Mouse (Mus musculus) forebrain, postnatal 0 days (tissue): ENCODE data around the gene Dynll1. TPM values are rescaled to one million over a fixed set of nuclear protein-coding genes. Genes with fewer than 3 reads are reported as not detected.

Experiments used
- ATAC-seq: fragments of 200-750 bp; cut with Nextera tagmentation; 2 replicates; pipeline ENCODE4 v1.8.0; 2017; ENCODE audit warnings: mild to moderate bottlenecking, moderate library complexity
- DNase-seq: peaks from one replicate; pipeline ENCODE4 v3.0.0-alpha.2; 2015
- H3K27ac ChIP-seq: fragments of 300-500 bp; sonication (generic); 2 replicates; pipeline ENCODE4 v1.5.1; 2014; ENCODE audit warnings: low read depth, mild to moderate bottlenecking, antibody characterized with exemption, low read length, moderate library complexity, mixed read lengths
- H3K27me3 ChIP-seq: fragments of 300-500 bp; sonication (generic); 2 replicates; pipeline ENCODE4 v1.6.1; 2014; ENCODE audit warnings: mild to moderate bottlenecking, low read length, mixed read lengths; ENCODE audit not compliant: insufficient read depth
- H3K36me3 ChIP-seq: fragments of 300-500 bp; sonication (generic); 2 replicates; pipeline ENCODE4 v1.6.1; 2014; ENCODE audit warnings: mild to moderate bottlenecking, moderate library complexity; ENCODE audit not compliant: insufficient read depth
- H3K4me1 ChIP-seq: fragments of 300-500 bp; sonication (generic); 2 replicates; pipeline ENCODE4 v1.6.1; 2014; ENCODE audit warnings: antibody characterized with exemption; ENCODE audit not compliant: insufficient read depth
- H3K4me2 ChIP-seq: fragments of 300-500 bp; sonication (generic); 2 replicates; pipeline ENCODE4 v1.6.1; 2014; ENCODE audit warnings: low read depth, mild to moderate bottlenecking, moderate library complexity
- H3K4me3 ChIP-seq: fragments of 300-500 bp; sonication (generic); 2 replicates; pipeline ENCODE4 v1.5.1; 2014; ENCODE audit warnings: low read depth, low read length, mixed read lengths
- H3K9ac ChIP-seq: fragments of 300-500 bp; sonication (generic); 2 replicates; pipeline ENCODE4 v1.6.1; 2014; ENCODE audit warnings: mild to moderate bottlenecking
- H3K9me3 ChIP-seq: fragments of 300-500 bp; sonication (generic); 2 replicates; pipeline ENCODE4 v1.6.1; 2016; ENCODE audit warnings: low read length
- CTCF ChIP-seq: sonication (generic); IDR thresholded peaks from 2 replicates; pipeline ENCODE4 v1.5.1; 2016; ENCODE audit warnings: antibody characterized with exemption, control low read depth, low read depth
- WGBS: fragments of 180-500 bp; shearing (Covaris S2); extraction: QIAGEN DNeasy Blood & Tissue Kit; methylation state at CpG from one replicate; pipeline ENCODE4 v1.1.7; 2014; 5-methylcytosine and 5-hydroxymethylcytosine counted together
- polyA plus RNA-seq: library from polyadenylated mRNA; unstranded; fragments of >200 nt; fragmentation: Nextera tagmentation; extraction: Ambion mirVana; gene quantifications from 2 replicates; pipeline ENCODE4 v1.2.1, GENCODE M21; 2015
- total RNA-seq: library from RNA; depleted of rRNA; stranded (reverse); fragments of >200 nt; gene quantifications from 2 replicates; pipeline ENCODE4 v1.2.3, GENCODE M21; 2014

Dynll1 gene
- total and polyA plus RNA-seq, 2 experiments from 2014 or later: 259 to 1,192 TPM

GRCm38 (mm10) chr5:115340577-115341313 is 39.9 kb upstream of the Dynll1 start, which contains the start of the genes Gatc and Triap1:
Gatc (minus strand) TSS chr5:115341178.
Triap1 (plus strand) TSS chr5:115341225.
- Histone ChIP-seq H3K36me3 (peaks cover 39% of the 10 kb centered on the region), H3K9me3 (no peaks in the 10 kb centered on the region), H3K27me3 (no peaks in the 10 kb centered on the region), H3K9ac (peak within 1 kb of the TSS; percentile 87), H3K27ac (peak within 1 kb of the TSS; percentile 62), H3K4me2 (peak within 1 kb of the TSS; percentile 70), H3K4me1 (peaks cover 13% of the 10 kb centered on the region), H3K4me3 (peak within 1 kb of the TSS; percentile 60)
- peak; percentile 95 for DNase-seq
- no peak for TF ChIP-seq CTCF
- 3% methylated on average over 62 of the region's 62 CpGs for WGBS
- peak; percentile 96 for ATAC-seq

- no peak overlapping the region for H3K9ac ChIP-seq
- peaks cover 39% of the 10 kb centered on the region for H3K36me3 ChIP-seq
- peak overlapping the region; percentile 60 for H3K4me3 ChIP-seq
- ATAC-seq (no peak), DNase-seq (no peak)
- 31% methylated on average over 7 of the region's 7 CpGs for WGBS
- H3K9me3 ChIP-seq: no peaks in the 10 kb centered on the region
- H3K27me3 ChIP-seq: no peaks in the 10 kb centered on the region
- peaks cover 13% of the 10 kb centered on the region for H3K4me1 ChIP-seq
- H3K27ac ChIP-seq: no peak overlapping the region
- no peak for TF ChIP-seq CTCF
- H3K4me2 ChIP-seq: peak overlapping the region; percentile 70
These were observed 39.2 kb upstream of the Dynll1 start for GRCm38 (mm10) chr5:115340007-115340406.

- TF ChIP-seq CTCF: no peak
- ATAC-seq: no peak
- Histone ChIP-seq H3K27ac (no peak overlapping the region), H3K4me2 (no peak overlapping the region), H3K9ac (no peak overlapping the region), H3K4me3 (no peak overlapping the region), H3K9me3 (no peaks in the 10 kb centered on the region), H3K36me3 (peaks cover 59% of the 10 kb centered on the region), H3K27me3 (no peaks in the 10 kb centered on the region), H3K4me1 (peaks cover 5% of the 10 kb centered on the region; the same call in 1 of the 2 replicates)
- DNase-seq: no peak
- WGBS: 76% methylated on average over 3 of the region's 3 CpGs
These were observed 32.8 kb upstream of the Dynll1 start for GRCm38 (mm10) chr5:115333626-115334025.

- H3K9me3 ChIP-seq: no peaks in the 10 kb centered on the region
- DNase-seq: no peak
- WGBS: 79% methylated on average over 9 of the region's 9 CpGs
- no peak for TF ChIP-seq CTCF
- no peak overlapping the region for H3K4me3 ChIP-seq
- no peak for ATAC-seq
- no peak overlapping the region for H3K9ac ChIP-seq
- no peak overlapping the region for H3K4me2 ChIP-seq
- H3K27ac ChIP-seq: no peak overlapping the region
- H3K27me3 ChIP-seq: no peaks in the 10 kb centered on the region
- peaks cover 59% of the 10 kb centered on the region for H3K36me3 ChIP-seq
- peaks cover 9% of the 10 kb centered on the region; the same call in 1 of the 2 replicates for H3K4me1 ChIP-seq
These were observed 30.2 kb upstream of the Dynll1 start for GRCm38 (mm10) chr5:115330955-115331354.

GRCm38 (mm10) chr5:115327610-115328548 is 27.1 kb upstream of the Dynll1 start:
- WGBS: under 1% methylated on average over 55 of the region's 55 CpGs
- H3K4me3 ChIP-seq: peak overlapping the region; percentile 82
- peak overlapping the region; percentile 84; the same call in 1 of the 2 replicates for H3K27ac ChIP-seq
- no peaks in the 10 kb centered on the region for H3K9me3 ChIP-seq
- peak overlapping the region; percentile 85 for H3K9ac ChIP-seq
- H3K4me2 ChIP-seq: peak overlapping the region; percentile 90
- H3K4me1 ChIP-seq: peaks cover 9% of the 10 kb centered on the region; the same call in 1 of the 2 replicates
- no peak for DNase-seq
- H3K36me3 ChIP-seq: peaks cover 28% of the 10 kb centered on the region
- no peaks in the 10 kb centered on the region for H3K27me3 ChIP-seq
- no peak for TF ChIP-seq CTCF
- ATAC-seq: peak; percentile 2

GRCm38 (mm10) chr5:115326875-115327609 is 26.2 kb upstream of the Dynll1 start, which contains the start of gene Srsf9:
Srsf9 (plus strand) TSS chr5:115327177.
- DNase-seq (peak; percentile 97), ATAC-seq (peak; percentile 95)
- TF ChIP-seq CTCF: no peak
- WGBS: under 1% methylated on average over 89 of the region's 97 CpGs
- peak within 1 kb of the TSS; percentile 90 for H3K4me2 ChIP-seq
- peaks cover 9% of the 10 kb centered on the region; the same call in 1 of the 2 replicates for H3K4me1 ChIP-seq
- H3K27ac ChIP-seq: peak within 1 kb of the TSS; percentile 84
- H3K27me3 ChIP-seq: no peaks in the 10 kb centered on the region
- H3K36me3 ChIP-seq: peaks cover 21% of the 10 kb centered on the region
- H3K9ac ChIP-seq: peak within 1 kb of the TSS; percentile 85
- H3K9me3 ChIP-seq: no peaks in the 10 kb centered on the region
- peak within 1 kb of the TSS; percentile 82 for H3K4me3 ChIP-seq
